Mouse (Mus musculus) spleen, postnatal 14 days (tissue): ENCODE results near the gene Cdh20.
"Not testable (repeated sequence)": the region's sequence is repeated elsewhere in the genome, so short reads cannot be mapped to it uniquely, and the experiment has no call there.

ENCODE experiments used
- DNase-seq, 2 experiments: peaks; one replicate each; pipeline ENCODE4 v3.0.0; 2021 to 2022; ENCODE audit warnings: low spot score in 2 of 2

The Cdh20 gene

DNA sequence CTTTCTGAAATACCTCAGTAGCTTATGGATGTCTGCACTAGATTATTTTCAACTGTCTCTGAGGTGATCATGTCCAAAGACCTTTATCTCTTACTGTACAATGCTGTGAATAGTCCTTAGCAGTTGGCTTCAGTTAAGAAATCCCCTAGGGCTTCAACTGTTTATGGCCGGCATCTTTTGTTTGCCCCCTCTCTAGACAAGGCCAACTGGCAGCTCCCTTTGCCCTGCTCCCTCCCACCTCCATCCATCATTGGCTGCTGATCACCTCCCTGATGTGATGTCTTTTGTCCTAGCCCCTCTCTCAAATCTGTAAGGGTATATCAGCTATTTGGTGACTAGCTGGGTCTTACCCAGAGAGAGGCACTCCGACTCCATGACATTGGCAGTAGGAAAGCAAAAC, 148.2 kb downstream of the Cdh20 start:
- DNase-seq = no peak

DNA sequence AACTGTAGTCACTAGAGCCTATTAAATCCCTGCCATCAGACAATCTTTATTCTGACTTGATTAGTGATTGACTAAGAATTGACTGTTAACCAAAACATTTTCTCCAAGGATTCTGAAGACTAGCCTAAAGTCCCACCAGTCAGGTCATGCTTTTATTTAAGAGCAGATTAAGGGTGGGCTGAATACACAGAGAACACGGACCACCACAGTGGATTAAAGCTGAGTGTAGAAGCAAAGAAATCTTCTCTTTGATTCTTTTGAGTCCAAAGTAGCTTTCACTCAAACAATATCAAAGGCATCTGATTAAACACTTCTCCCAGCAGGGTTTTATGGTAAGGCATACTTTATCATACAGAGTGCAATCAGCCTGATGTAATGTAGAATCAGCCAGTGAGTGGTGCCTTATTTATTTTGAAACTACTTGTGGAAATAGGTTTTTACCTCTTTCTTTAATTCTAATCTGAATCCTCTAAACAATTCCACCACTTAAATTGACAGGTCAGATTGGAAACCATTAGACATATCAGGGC, 149.0 kb downstream of the Cdh20 start:
- no peak for DNase-seq

DNA sequence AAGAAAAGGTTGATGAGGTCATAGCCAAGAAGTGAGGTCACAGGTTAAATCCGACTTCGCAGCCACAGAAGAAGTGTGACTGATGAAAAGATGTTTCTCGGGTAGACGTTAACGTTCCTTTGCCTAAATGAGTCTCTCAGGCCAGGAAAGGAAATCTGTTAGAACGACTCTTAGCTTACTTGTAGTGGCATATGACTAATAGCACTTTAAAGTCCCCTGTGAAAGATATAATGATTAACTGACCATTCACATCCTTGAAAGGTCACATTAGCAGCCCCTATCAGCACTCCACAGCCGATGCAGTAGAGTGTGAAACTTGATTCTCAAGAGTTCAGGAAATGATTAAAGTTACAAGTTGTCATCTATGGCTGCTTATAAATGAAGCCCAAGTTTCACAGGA, 164.7 kb downstream of the Cdh20 start:
- DNase-seq = no peak

DNA sequence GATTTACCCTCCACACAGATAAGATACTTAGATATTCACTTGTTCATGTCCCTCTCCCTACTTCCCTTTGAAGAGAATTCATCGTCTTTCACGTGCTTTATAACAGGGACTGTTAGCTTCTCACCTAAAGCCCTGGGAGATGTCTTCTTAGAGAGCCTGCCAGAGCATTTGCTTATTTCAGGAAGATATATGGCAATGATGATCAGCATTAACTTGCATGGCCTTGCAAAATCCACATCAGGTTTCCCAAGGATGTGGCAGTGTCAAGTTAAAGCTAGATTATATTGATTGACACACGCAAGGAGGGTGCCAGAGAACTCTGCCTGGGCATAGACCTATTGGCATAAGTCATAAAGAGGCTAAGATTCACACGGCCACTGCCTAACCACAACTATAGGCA, 168.6 kb downstream of the Cdh20 start:
- DNase-seq = no peak

DNA sequence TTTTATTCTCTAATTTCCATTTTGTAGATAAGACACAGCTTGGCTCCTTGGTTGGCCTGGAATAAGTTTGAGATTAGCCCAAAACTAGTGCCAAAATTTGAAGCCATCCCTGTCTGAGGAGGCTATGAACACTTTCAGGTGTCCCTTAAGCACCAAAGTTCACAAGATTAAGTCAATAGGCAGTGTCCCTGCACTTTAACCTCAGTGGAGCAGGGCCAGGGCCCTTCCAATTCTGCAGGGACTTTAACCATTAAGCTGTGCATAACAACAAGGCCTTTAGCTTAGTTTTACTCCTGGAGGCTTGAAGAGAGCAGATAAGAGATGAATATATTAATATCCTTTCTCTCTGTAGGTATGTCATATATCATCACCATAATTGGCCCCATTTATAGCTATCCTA, 170.8 kb downstream of the Cdh20 start:
- no peak for DNase-seq

GRCm38 (mm10) chr1:104944470-104945109, 176.3 kb downstream of the Cdh20 start:
- DNase-seq = no peak

DNA sequence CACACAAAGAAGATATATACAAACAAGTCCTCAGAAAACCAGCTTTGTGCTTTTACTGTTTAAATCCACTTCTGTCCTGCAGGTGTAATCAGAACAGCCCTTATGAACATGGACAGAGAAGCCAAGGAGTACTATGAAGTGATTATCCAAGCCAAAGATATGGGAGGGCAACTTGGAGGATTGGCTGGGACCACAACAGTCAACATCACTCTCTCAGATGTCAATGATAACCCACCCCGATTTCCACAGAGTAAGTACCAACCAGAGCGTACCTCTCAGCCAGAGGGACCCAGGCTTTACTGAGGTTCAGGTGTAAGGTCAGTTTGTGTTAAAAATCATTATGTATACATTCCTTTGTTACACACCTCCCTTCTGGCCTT, 176.8 kb downstream of the Cdh20 start:
- DNase-seq = no peak

DNA sequence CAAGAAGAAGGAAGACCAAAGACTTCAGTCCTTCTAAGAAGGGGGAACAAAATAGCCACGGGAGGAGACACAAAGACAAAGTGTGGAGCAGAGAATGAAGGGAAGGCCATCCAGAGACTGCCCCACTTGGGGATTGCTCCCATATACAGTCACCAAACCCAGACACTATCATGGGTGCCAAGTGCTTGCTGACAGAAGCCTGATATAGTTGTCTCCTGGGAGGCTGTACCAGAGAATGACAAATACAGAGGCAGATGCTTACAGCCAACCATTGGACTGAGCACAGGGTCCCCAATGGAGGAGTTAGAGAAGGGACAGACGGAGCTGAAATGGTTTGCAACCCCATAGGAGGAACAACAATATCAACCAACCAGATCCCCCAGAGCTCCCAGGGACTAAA, 181.3 kb downstream of the Cdh20 start:
- DNase-seq = not testable (repeated sequence)

DNA sequence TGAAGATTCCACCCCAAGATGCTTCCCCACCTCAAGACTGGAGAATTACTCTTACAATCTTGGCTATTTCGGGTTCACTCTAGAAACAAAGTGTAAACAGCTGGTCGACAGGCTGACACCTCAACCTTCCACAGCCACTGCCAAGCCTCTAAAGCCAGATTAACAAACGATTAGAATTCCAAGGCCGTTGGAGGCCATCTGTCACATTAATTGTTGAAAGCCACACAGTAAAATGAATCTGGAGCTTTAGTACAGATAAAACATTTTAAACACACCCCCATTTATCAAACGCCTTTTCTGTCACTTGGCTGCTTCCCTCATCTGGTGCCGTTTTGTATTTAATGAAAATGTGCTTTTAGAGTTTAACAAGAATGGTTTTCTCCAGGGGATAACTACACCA, 188.7 kb downstream of the Cdh20 start:
- DNase-seq = no peak

- DNase-seq = no peak
Observed at GRCm38 (mm10) chr1:104961670-104962069, 193.3 kb downstream of the Cdh20 start.

DNA sequence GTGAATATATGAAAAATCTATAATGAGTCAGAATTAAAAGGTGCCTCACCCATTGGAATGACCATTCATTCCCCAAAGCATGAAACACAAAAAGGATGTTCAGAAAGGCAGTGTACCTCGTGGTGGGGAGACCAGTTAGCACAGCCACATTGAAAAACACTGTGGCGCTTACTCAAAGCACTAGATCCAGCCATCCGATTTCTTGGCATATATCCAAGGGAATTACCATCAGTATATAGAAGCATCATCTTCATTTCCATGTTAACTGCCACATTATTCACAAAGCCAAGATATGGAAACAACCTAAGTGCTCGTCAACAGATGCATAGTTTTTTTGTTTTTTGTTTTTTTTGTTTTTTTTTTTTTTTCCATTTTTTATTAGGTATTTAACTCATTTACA, 193.9 kb downstream of the Cdh20 start:
- no peak for DNase-seq

DNA sequence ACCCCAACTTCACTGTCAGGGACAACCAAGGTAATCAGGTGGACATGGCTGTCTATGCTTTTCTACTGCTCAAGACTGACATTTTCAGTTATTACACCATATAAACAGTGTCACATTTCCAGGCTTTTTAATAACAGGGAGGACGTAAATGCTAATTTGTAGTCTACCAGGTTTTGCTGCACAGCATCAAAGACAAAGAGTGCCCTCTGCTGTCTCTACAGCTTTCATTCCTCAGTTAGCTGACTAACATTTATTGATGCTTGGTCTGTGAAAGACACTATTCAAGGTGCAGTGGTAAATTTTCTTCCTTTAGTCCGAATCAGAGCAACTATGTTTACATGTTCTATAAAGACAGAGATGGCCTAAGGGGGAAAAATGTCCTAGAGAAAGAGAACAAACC, 210.7 kb downstream of the Cdh20 start:
- no peak for DNase-seq

DNA sequence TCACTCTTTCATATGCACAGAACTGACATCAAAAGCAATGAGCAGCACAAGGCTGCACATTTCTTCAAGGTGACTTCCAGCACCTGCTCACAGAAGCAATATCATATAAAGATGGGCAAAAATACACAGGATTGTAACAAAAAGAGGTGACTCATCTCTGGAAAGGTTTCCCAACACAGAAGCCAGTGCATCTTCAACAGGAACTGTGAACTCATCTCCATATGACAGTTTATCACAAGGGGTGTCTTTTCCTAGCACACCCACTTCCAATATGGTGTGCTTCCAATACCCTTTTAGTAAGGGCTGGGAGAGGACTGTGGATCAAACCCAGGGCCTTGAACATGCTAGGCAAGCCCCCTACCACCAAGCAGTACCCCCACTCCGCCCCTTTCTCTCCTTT, 211.9 kb downstream of the Cdh20 start:
- no peak for DNase-seq

- no peak for DNase-seq
Observed at GRCm38 (mm10) chr1:104986222-104986973, 218.1 kb downstream of the Cdh20 start.

DNA sequence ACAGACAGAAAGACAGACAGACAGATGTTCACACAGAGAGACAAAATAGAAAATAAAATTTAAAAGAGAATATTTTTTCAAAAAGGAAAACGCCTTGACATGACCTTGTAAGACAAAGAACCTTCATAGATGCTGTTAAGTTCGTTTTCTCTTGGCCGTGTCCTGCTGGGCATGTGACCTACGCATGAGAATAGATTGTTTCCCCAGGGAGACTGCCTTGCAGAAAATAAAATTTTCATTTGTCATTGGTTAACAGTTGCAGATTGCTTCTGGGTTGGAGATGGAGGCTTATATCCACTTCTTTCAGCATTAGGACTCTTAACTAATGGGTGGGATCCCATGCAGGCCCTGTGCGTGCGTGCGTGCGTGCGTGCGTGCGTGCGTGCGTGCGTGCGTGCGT, 219.2 kb downstream of the Cdh20 start:
- DNase-seq = no peak

DNA sequence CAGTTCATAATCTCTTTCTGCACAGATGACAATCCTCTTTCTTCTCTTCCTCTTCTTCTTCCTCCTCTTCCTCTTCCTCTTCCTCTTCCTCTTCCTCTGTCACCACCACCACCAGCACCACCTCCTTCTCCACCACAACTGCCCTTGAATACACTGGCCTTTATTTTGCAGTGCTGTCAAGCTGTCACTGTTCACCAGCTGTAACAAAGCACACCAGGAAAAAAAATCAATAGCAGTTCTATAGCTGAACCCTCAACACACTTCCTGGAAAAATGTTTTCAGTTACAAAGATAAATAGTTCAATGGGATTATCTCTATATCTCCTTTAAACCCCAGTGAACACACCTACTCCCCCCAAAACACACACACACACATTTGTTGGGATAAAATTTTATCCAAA, 224.1 kb downstream of the Cdh20 start:
- no peak for DNase-seq

DNA sequence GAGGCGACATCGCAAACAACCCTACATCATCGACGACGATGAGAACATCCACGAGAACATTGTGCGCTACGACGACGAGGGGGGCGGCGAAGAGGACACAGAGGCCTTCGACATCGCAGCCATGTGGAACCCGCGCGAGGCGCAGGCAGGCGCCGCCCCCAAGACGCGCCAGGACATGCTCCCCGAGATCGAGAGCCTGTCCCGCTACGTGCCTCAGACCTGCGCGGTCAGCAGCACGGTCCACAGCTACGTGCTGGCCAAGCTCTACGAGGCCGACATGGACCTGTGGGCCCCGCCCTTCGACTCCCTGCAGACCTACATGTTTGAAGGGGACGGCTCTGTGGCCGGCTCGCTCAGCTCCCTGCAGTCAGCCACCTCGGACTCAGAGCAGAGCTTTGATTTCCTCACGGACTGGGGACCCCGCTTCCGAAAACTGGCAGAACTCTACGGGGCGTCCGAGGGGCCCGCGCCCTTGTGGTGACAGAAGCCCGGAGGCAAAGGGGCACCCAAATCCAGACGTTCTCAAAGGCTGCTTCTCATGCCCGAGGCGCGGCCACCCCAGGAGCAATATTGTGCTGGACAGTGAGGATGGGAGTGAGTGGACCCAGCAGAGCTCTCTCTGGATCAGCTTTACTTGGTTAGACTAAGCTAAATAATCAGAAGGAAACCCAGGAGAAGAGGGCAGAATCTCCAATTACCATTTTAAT, 225.7 kb downstream of the Cdh20 start:
- DNase-seq = no peak

- no peak for DNase-seq
Observed at GRCm38 (mm10) chr1:104994612-104994986, 226.3 kb downstream of the Cdh20 start.

GRCm38 (mm10) chr1:104997814-104998213, 229.5 kb downstream of the Cdh20 start:
- DNase-seq = no peak

GRCm38 (mm10) chr1:105002179-105002578, 233.8 kb downstream of the Cdh20 start:
- DNase-seq = no peak

- no peak for DNase-seq
Observed at GRCm38 (mm10) chr1:105003786-105004185, 235.5 kb downstream of the Cdh20 start.

- no peak for DNase-seq
Observed at GRCm38 (mm10) chr1:105012616-105013015, 244.3 kb downstream of the Cdh20 start.

DNA sequence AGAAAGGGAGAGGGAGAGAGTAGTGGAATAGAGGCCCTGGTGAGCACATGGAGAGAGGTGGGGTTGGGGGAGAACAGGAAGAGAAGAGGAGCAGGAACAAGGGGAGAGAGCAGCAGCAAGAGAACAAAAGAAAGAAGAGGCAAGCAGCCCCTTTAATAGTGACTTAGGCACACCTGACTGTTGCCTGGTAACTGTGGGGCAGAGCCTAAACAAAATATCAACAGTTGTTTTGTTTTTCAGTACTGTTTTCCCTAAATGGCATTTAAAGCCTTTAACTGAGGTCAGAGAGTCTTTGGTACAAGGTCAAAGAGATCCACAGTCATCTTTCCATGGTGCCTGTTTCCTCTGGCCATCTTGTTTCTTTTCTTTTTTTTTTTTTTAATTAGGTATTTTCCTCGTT, 245.0 kb downstream of the Cdh20 start:
- no peak for DNase-seq
